Mouse (Mus musculus): Measurements from ENCODE around the gene Skap1.
"Not testable (repeated sequence)": the region's sequence is repeated elsewhere in the genome, so short reads cannot be mapped to it uniquely, and the experiment has no call there.

Gene Skap1

DNA sequence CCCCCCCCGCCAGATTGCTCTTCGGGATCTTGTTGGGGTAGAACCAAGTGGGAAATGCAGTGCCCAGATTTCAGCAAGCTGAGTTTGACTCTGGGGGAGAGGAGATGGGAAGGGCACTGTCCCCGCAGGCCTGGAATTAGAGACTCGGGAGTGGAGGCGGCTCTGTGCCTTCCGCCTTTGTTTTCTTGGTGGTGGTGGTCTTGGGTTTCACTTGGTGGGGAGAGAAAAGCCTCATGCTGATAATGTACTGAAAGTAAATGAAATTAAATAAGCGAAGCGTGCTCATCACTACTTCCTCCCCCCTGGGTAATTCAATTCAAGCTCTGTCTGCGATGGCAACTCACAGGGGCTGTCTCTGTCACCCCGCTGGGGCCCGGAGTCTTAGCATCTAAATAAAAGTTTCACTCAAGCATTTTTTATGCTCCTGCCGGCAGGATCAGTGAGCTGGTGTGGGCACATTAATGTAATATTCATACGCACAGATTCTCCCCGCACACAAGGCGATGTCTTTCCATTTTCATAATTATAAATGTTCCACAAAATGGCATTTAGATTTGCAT lies 231.9 kb downstream of the Skap1 start:
- DNase-seq (ENCODE audit: low read depth) = no peak

- peak; percentile 46 for DNase-seq (ENCODE audit: low read depth)
Measured at GRCm38 (mm10) chr11:96696842-96697455, 232.6 kb downstream of the Skap1 start.

GRCm38 (mm10) chr11:96697467-96697866 lies 233.1 kb downstream of the Skap1 start:
- peak; percentile 19 for DNase-seq (ENCODE audit: low read depth)

- no peak for DNase-seq (ENCODE audit: low read depth)
Measured at GRCm38 (mm10) chr11:96703813-96704212, 239.4 kb downstream of the Skap1 start.

- DNase-seq (ENCODE audit: low read depth) = no peak
Measured at GRCm38 (mm10) chr11:96711268-96711667, 246.9 kb downstream of the Skap1 start.

DNA sequence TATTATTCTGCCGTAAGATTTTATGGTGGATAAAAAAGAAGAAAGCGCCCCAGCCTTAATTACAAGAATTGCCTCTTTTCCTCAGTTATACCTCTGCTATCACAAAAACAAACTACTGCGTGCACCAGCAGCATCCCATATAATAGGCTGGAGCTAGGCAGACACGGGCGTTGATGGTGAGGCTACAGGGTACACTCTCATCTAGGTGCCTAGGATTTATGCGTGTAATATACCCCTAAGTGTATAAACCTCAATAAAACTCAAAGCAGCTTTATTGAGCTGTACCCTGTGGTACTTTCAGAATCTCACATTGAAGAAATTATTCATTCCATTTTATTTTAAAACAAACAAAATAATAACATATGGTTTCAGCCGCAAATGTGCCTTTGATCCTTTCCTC lies 247.3 kb downstream of the Skap1 start:
- DNase-seq (ENCODE audit: low read depth) = no peak

DNA sequence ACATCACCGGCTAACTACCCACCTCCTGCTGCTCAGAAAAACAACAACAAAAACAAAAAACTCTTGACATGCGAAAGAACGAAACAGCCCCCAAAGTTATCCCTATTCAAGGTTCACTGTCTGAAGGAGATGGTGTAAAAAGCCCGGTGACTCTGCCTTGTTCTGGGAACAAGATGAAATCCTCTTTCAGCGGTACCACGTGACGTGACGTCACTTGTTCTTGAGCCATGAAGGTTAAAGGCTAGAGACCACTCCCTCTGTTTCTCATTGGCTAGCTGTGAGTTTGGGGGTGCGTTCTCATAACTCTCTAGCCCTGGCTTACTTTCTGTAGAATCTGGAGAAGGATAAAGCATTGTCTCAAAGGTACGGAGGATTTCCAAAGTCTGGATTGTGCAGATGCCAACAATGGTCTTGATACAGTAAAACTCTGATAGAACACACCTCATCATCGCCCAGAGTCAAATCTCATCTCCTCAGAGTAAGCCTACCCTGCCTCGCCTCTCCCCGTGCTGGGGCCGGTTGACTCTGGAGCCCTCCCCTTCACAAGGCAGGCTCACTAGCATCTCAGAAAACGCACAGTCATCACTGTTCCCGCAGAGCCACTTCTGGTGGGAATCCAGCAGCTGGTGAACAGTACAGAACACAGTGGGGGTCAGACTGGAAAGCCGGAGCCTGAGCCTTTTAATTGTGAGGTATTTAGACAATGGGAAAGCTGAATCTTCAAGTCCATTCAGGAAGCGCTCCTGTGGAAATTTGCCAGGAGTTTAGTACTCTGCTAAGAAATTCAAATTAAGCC lies 249.0 kb downstream of the Skap1 start:
- DNase-seq (ENCODE audit: low read depth) = no peak

DNA sequence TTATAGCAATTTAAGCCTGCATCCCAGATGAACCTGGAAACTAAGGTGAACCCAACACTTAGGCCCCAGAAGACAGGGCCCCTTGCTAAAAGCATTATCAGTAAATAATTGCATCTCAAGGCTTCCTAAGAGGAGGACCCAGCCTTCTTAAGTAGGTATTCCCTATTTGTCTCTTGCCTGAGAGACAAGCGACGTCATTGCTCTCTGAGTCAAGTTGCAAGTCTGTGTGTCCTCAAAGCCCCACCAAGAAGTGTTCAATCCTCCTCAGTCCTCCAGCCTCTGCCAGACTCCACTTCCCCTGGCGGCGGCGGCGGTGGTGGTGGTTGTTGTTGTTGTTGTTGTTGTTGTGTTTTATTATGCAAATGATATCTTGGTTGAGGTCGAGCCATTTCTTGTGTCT lies 249.6 kb downstream of the Skap1 start:
- no peak for DNase-seq (ENCODE audit: low read depth)

DNA sequence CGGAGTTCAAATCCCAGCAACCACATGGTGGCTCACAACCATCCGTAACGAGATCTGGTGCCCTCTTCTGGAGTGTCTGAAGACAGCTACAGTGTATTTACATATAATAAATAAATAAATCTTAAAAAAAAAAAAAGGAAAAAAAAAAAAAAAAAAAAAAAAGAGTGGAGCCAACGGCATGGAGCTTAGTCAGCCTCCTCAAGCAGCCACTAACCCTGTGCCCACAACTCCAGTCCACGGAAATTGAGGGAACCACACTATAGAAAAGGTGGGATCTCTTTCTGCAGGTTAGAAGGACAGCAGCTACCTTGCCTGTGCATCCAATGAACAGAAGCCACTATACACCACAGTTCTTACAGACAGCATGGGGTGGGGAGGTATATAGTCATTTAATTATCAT lies 250.8 kb downstream of the Skap1 start:
- not testable (repeated sequence) for DNase-seq (ENCODE audit: low read depth)

DNA sequence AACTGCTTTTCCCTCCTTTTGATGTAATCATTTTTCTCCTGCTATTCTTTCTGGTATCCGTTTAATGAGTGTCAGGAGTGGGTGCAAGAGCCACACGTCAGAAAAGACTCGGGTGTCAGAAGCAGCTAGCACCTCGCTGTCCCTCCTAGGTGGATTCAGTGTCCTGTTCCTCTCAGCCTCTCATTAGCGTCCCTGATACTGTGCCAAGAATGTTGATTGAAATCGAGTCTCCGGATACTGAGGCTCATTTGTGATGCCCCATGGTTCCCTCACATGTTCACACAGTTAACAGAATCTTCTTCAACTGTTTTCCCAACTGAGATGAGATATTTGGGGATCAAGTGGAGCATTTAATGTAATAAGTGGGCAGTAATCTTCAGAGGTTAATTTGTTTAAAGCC lies 254.2 kb downstream of the Skap1 start:
- DNase-seq (ENCODE audit: low read depth) = no peak

DNA sequence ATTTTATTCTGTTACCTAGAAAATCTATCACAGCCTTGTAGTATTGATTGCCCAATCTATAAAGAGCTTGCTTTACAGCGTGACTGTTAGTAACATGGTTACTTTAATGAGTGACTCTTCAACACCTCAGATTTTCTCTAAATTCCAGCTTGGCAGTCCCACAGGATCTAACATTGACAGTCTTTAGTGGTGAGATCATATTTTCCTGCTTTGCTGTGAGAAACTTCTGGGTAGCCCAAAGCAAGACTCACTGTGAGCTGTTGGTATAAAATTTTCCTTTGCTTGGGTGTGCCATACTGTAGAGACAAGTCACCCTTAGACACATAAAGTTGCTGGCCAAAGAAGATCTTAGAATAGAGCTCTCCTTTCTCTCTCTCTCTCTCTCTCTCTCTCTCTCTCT lies 261.4 kb downstream of the Skap1 start:
- no peak for DNase-seq (ENCODE audit: low read depth)

GRCm38 (mm10) chr11:96728577-96728976 lies 264.2 kb downstream of the Skap1 start:
- DNase-seq (ENCODE audit: low read depth) = no peak

- DNase-seq (ENCODE audit: low read depth) = no peak
Measured at GRCm38 (mm10) chr11:96729462-96729861, 265.1 kb downstream of the Skap1 start.

- no peak for DNase-seq (ENCODE audit: low read depth)
Measured at GRCm38 (mm10) chr11:96730327-96730726, 265.9 kb downstream of the Skap1 start.

- no peak for DNase-seq (ENCODE audit: low read depth)
Measured at GRCm38 (mm10) chr11:96732657-96733056, 268.3 kb downstream of the Skap1 start.

DNA sequence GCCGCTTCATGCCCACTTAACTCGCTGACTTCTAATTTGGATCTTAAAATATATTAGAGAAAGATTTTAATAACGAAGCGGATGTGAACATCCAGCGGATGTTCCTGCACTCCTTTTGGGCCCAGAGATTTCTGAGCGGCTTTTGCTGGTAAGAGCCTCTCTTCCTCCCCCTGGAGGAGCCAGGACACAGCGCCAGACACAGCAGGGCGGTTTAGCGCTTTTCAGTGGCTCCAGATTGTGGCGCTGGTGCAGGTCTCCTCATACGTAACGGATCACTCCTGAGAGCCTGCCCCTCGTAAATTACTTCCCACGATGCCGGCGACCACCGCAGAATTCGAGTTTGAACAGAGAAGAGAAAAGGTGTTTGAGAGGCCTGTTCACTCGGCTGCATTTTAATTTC lies 271.5 kb downstream of the Skap1 start:
- DNase-seq (ENCODE audit: low read depth) = no peak

- no peak for DNase-seq (ENCODE audit: low read depth)
Measured at GRCm38 (mm10) chr11:96736361-96736760, 272.0 kb downstream of the Skap1 start.

GRCm38 (mm10) chr11:96737673-96738471 lies 273.5 kb downstream of the Skap1 start:
- no peak for DNase-seq (ENCODE audit: low read depth)

- DNase-seq (ENCODE audit: low read depth) = no peak
Measured at GRCm38 (mm10) chr11:96740796-96741195, 276.4 kb downstream of the Skap1 start.

DNA sequence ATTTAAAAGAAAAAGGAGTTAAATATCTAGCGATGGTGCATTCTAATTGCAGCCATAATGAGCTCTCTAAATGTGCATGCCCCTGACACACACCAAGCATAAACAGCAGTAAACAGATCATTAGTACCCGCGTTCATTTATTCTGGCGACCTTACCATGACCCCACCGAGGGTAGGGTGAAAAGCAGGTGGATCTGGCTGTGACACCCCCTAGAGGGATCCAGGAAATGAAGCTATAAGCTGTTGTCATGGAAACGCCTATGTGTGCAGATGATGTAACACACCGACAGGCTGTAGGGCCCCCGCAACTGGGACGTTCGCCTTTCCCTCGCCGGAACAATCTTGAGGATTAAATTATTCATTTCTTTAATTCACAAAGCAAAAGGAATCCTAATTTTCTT lies 277.6 kb downstream of the Skap1 start:
- no peak for DNase-seq (ENCODE audit: low read depth)

DNA sequence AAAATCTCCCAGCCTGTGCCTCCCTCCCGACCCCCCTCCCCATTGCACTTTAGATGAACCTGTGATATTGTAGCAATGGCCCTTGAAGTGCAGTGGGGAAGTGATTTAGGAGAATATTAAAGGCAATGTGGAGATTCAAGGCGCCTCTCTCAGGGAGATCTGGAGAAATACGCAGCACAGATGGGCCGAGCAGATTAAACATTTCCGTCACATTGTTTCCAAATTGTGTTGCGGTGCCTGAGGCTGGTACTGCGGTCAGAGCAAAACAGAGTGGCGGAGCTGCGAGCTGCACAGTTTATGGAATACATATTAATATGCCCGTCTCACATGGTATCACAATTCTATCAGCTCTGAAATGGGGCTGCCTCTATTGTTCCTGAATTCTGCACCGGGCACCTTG lies 278.6 kb downstream of the Skap1 start:
- DNase-seq (ENCODE audit: low read depth) = no peak

GRCm38 (mm10) chr11:96743891-96744290 lies 279.5 kb downstream of the Skap1 start:
- DNase-seq (ENCODE audit: low read depth) = no peak

GRCm38 (mm10) chr11:96746648-96747047 lies 282.3 kb downstream of the Skap1 start:
- no peak for DNase-seq (ENCODE audit: low read depth)
